Mouse (Mus musculus) heart, embryonic 14.5 days (tissue): ENCODE measurements around the gene Acad10. TPM values are rescaled to one million over a fixed set of nuclear protein-coding genes. Genes with fewer than 3 reads are reported as not detected.
A peak's percentile ranks its signal among the peaks of the same experiment; 100 is the strongest.

ENCODE experiments used
- ATAC-seq: fragments of 200-750 bp; cut with Nextera tagmentation; 2 replicates; pipeline ENCODE4 v1.8.0; 2017; ENCODE audit warnings: low read depth, moderate TSS enrichment; ENCODE audit not compliant: insufficient number of reproducible peaks, insufficient read depth, low FRiP score
- H3K27ac ChIP-seq, 2 experiments: fragments of 200-500 bp in 1 of 2; fragments of 300-500 bp in 1 of 2; sonication (generic) in 1 of 2; replicated peaks in 1 of 2; 2 replicates each; pipeline ENCODE4 v1.5.1; 2012 to 2014; ENCODE audit warnings: low read depth in 2 of 2, low read length in 2 of 2, control low read depth in 1 of 2, mild to moderate bottlenecking in 1 of 2, mixed read lengths in 1 of 2; ENCODE audit not compliant: control insufficient read depth in 1 of 2, insufficient read depth in 1 of 2
- H3K27me3 ChIP-seq: fragments of 300-500 bp; sonication (generic); 2 replicates; pipeline ENCODE4 v1.6.1; 2014; ENCODE audit warnings: mild to moderate bottlenecking, low read length, control low read depth; ENCODE audit not compliant: control insufficient read depth, insufficient read depth
- H3K36me3 ChIP-seq: fragments of 300-500 bp; sonication (generic); 2 replicates; pipeline ENCODE4 v1.6.1; 2014; ENCODE audit warnings: mild to moderate bottlenecking, control low read depth, low read length, mixed read lengths; ENCODE audit not compliant: control insufficient read depth, insufficient read depth
- H3K4me1 ChIP-seq, 2 experiments: fragments of 200-500 bp in 1 of 2; fragments of 300-500 bp in 1 of 2; sonication (generic) in 1 of 2; 2 replicates each; pipeline ENCODE4 v1.6.1; 2012 to 2014; ENCODE audit warnings: low read length in 2 of 2, control low read depth in 1 of 2, mixed read lengths in 1 of 2; ENCODE audit not compliant: control insufficient read depth in 2 of 2, insufficient read depth in 2 of 2
- H3K4me2 ChIP-seq: fragments of 300-500 bp; sonication (generic); 2 replicates; pipeline ENCODE4 v1.6.1; 2014; ENCODE audit warnings: mild to moderate bottlenecking, low read length
- H3K4me3 ChIP-seq, 2 experiments: fragments of 200-500 bp in 1 of 2; fragments of 300-500 bp in 1 of 2; sonication (generic) in 1 of 2; 2 replicates each; pipeline ENCODE4 v1.5.1; 2012 to 2014; ENCODE audit warnings: low read length in 2 of 2, mild to moderate bottlenecking in 2 of 2, control low read depth in 1 of 2, low read depth in 1 of 2, moderate library complexity in 1 of 2; ENCODE audit not compliant: control insufficient read depth in 1 of 2, insufficient read depth in 1 of 2
- H3K9ac ChIP-seq: fragments of 300-500 bp; sonication (generic); 2 replicates; pipeline ENCODE4 v1.6.1; 2014; ENCODE audit warnings: mild to moderate bottlenecking, low read length
- H3K9me3 ChIP-seq: fragments of 300-500 bp; sonication (generic); 2 replicates; pipeline ENCODE4 v1.6.1; 2016; ENCODE audit warnings: low read length, control low read depth; ENCODE audit not compliant: control insufficient read depth
- WGBS: fragments of 180-500 bp; shearing (Covaris S2); extraction: QIAGEN DNeasy Blood & Tissue Kit; methylation state at CpG from one replicate; pipeline ENCODE4 v1.1.7; 2014; 5-methylcytosine and 5-hydroxymethylcytosine counted together
- polyA plus RNA-seq: library from polyadenylated mRNA; unstranded; fragments of >200 nt; fragmentation: Nextera tagmentation; extraction: Ambion mirVana; gene quantifications from 2 replicates; pipeline ENCODE4 v1.2.1, GENCODE M21; 2014

Acad10 gene
- polyA plus RNA-seq, 1 experiment from 2014 or later, result 1.1 TPM

DNA sequence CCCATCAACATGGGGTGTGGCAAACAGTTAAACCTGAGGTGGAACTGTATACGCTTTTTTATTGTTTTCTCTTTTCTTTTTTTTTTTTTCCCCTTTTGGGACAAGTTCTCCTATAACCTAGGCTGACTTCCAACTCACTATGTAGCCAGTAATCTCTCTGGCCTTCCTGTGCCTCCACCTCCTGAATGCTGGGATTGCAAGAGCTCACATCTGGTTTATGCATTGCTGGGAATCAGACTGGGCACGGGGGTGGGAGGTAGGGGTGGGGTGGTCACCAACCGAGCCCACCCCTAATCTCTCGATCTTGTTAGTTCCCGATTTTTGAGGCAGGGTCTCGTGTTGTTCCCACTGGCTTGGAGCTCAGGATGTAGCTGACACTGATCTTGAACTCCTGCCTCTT, 70.4 kb downstream of the Acad10 start:
- Histone ChIP-seq H3K4me3 (no peak overlapping the region), H3K9ac (no peak overlapping the region), H3K4me1 (peaks cover 13 to 23% of the 10 kb centered on the region in 2 experiments), H3K36me3 (no peaks in the 10 kb centered on the region), H3K9me3 (no peaks in the 10 kb centered on the region), H3K4me2 (no peak overlapping the region), H3K27ac (no peak overlapping the region), H3K27me3 (no peaks in the 10 kb centered on the region)
- 65% methylated on average over 6 of the region's 6 CpGs for WGBS
- no peak for ATAC-seq

DNA sequence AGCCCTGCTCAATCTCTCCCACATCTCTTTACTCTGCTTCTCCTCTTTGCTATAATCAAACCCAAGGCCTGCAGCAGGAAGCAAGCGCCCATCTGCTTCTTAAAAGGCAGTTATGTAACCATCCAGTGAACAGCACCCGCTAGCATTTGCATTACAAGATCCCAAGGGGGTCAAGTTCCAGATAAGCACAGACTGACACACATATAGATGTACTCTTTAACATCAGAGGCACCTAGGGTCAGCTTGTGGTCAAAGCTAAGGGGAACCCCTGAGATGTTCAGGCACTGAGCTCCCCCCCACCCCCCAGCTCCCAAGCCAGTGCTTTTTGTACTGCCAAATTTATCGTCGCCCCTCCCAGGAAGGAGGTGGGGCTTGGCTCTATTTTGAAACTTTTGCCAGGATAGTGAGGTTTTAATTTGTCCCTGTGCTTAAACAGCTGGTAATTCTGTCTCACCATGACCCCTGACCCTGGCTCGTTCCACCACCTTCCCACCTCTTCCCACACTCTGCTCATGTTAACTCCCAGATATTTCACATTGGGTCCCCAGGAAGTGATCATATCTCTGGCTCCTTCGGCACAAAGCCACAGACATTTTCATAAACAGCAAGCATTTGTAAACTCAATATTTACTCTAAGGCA, 73.8 kb downstream of the Acad10 start:
- Histone ChIP-seq H3K9me3 (no peaks in the 10 kb centered on the region), H3K9ac (no peak overlapping the region), H3K4me2 (no peak overlapping the region), H3K4me3 (no peak overlapping the region), H3K4me1 (peaks cover 7 to 8% of the 10 kb centered on the region in 2 experiments), H3K27ac (no peak overlapping the region), H3K36me3 (no peaks in the 10 kb centered on the region), H3K27me3 (no peaks in the 10 kb centered on the region)
- no peak for ATAC-seq
- 55% methylated on average over 6 of the region's 6 CpGs for WGBS

DNA sequence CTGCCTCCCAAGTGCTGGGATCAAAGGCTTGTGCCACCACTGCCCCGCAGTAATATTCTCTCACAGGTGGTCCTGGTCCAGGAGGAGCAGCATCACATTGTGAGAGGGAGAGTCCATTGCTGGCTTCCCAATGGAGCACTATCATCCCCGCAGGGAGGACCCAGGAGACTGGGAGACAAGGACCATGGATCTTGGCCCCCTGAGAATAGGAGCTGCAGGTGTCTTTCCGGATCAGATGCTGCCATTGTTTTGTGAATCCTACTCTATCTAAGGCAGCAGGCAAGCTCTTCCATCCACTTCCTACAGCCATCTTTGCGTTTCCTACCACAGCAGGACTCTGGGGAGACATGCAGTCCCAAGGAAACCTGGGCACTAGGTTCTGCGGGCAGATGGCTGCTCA, 74.6 kb downstream of the Acad10 start:
- H3K27me3 ChIP-seq, result no peaks in the 10 kb centered on the region
- no peak overlapping the region for H3K4me2 ChIP-seq
- ATAC-seq, result no peak
- H3K27ac ChIP-seq, result no peak overlapping the region
- no peak overlapping the region for H3K9ac ChIP-seq
- H3K4me1 ChIP-seq, result peaks cover 4 to 10% of the 10 kb centered on the region in 2 experiments
- no peak overlapping the region for H3K4me3 ChIP-seq
- H3K36me3 ChIP-seq, result no peaks in the 10 kb centered on the region
- no peaks in the 10 kb centered on the region for H3K9me3 ChIP-seq
- WGBS, result 78% methylated on average over 5 of the region's 5 CpGs

DNA sequence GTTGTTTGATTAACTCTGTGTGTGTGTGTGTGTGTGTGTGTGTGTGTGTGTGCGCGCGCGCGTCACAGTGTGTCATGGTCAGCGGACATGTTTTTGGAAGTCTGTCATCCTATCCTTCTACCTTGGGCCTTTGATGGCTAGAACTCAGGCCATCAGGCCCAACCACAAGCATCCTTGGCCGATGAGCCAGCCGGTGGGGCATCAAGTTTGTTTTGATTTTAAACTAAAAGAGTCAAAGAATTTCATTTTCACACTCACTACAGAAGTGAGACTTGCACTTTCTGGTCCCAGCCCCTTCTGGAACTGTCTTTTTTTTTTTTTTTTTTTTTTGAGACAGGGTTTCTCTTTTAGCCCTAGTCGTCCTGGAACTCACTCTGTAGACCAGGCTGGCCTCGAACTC, 75.3 kb downstream of the Acad10 start:
- peaks cover 4 to 10% of the 10 kb centered on the region in 2 experiments for H3K4me1 ChIP-seq

DNA sequence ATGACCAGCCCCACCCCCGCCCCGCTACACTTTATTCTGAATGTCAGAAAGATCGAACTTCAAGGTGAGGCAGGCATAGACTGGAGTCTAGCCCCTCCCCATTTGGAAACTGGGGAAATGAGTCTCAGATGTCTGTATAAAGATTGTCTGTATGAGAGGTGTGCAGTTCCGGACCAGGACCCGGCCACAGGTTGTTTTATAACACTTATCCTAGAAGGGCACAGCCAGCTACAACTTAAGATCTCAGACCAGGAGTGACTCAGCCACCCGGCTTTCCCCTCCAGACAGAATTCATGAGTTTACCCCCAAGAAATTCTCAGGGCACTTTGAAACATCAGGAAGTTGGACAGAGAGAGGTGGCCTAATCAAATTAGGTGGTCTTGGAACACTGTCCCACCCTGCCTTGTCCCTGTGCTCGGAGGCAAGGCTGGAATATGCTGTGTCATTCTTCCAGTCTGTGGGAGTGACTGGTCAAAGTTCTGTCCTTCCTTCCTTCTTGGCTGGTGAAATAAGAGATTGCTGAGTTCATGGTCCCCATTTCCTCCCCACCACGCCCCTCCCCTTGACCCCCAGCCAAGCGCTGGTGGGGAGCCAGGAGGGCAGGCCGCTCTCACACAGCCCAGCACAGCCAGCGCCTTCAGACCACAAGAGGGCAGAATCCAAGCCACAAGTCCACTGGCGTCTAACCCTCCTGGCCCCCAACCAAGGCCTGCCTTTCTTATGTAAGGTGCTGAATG, 76.4 kb downstream of the Acad10 start:
- no peaks in the 10 kb centered on the region for H3K27me3 ChIP-seq
- H3K9ac ChIP-seq, result no peak overlapping the region; the same call in 1 of the 2 replicates
- peak overlapping the region; percentile 16; the same call in 1 of the 2 replicates for H3K4me2 ChIP-seq

More for the DNA sequence above, 75.3 kb downstream of the Acad10 start:
- no peak for ATAC-seq
- no peaks in the 10 kb centered on the region for H3K27me3 ChIP-seq
- H3K36me3 ChIP-seq, result no peaks in the 10 kb centered on the region
- H3K9me3 ChIP-seq, result no peaks in the 10 kb centered on the region
- no peak overlapping the region for H3K4me2 ChIP-seq
- H3K27ac ChIP-seq, result no peak overlapping the region
- WGBS, result 95% methylated on average over 10 of the region's 10 CpGs
- H3K9ac ChIP-seq, result no peak overlapping the region
- no peak overlapping the region for H3K4me3 ChIP-seq

DNA sequence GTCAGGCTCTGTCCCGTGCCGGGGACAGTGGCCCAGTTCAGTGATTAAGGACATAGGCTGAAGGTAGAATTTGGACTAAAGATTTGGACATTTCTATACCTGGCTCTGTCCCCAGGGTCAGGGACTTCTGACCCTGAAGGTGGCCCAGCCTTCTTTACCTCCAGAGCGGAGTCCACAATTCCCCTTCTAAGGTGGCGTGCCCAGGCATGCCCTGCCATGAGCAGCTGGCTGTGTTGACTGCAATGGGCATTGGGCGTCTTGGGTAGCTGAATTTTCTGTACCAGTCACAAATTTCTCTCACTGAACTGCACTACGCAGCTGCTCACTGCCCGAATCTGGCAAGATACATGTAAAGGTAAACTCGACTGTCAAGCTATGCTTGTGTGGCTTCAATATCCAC, 78.4 kb downstream of the Acad10 start:
- Histone ChIP-seq H3K9me3 (no peaks in the 10 kb centered on the region), H3K9ac (no peak overlapping the region), H3K36me3 (peaks cover 6% of the 10 kb centered on the region; the same call in 1 of the 2 replicates), H3K4me1 (peaks cover 4 to 10% of the 10 kb centered on the region in 2 experiments), H3K4me3 (no peak overlapping the region), H3K27me3 (no peaks in the 10 kb centered on the region), H3K27ac (no peak overlapping the region), H3K4me2 (no peak overlapping the region)
- ATAC-seq, result no peak
- 84% methylated on average over 8 of the region's 8 CpGs for WGBS

More for the DNA sequence above, 76.4 kb downstream of the Acad10 start:
- Histone ChIP-seq H3K9me3 (no peaks in the 10 kb centered on the region), H3K4me3 (no peak overlapping the region), H3K4me1 (peaks cover 4 to 10% of the 10 kb centered on the region in 2 experiments), H3K36me3 (peaks cover 6% of the 10 kb centered on the region; the same call in 1 of the 2 replicates), H3K27ac (peak overlapping the region; percentile 45 to 64; a peak in 3 of 4 replicates)
- peak; percentile 86 for ATAC-seq
- WGBS, result 48% methylated on average over 12 of the region's 12 CpGs

DNA sequence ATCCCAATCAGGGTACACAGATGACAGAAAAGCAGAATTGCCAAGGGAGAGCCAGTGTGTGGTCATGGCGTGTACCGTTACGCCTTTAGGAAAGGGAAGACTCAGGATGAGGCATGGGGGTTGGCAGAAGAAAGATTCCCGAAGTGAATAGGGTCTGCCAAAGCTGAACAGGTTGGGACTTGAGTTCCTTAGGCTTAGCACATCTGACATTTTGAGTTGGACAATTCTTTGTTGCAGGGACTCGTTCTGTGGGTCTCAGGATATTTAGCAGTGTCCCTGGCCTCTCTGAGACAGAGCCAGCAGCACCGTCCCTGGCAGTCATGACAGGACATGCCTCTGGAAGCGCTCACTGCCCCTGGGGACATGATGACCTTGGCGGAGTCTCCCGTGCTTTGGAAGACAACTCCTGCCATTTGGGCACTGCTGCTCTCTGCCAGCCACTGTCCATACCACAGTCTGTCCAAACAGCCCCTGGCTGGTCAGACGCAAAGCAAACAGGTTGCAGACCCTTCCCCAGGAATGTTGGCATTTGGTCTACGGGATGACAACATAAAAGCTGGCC, 83.3 kb downstream of the Acad10 start:
- H3K36me3 ChIP-seq, result peaks cover 9% of the 10 kb centered on the region; the same call in 1 of the 2 replicates
- H3K27ac ChIP-seq, result no peak overlapping the region

More for the DNA sequence above, 83.3 kb downstream of the Acad10 start:
- Histone ChIP-seq H3K4me1 (peaks cover 0 to 5% of the 10 kb centered on the region in 2 experiments; a peak in 1 of 4 replicates), H3K9me3 (no peaks in the 10 kb centered on the region), H3K9ac (no peak overlapping the region), H3K4me3 (no peak overlapping the region), H3K27me3 (no peaks in the 10 kb centered on the region), H3K4me2 (no peak overlapping the region)
- WGBS, result 72% methylated on average over 11 of the region's 11 CpGs
- ATAC-seq, result no peak
